Mouse (Mus musculus): ENCODE measurements around the gene Ctdspl.

The Ctdspl gene

GRCm38 (mm10) chr9:119028226-119029195 lies 102.3 kb downstream of the Ctdspl start:
- DNase-seq (ENCODE audit: low spot score) = no peak

DNA sequence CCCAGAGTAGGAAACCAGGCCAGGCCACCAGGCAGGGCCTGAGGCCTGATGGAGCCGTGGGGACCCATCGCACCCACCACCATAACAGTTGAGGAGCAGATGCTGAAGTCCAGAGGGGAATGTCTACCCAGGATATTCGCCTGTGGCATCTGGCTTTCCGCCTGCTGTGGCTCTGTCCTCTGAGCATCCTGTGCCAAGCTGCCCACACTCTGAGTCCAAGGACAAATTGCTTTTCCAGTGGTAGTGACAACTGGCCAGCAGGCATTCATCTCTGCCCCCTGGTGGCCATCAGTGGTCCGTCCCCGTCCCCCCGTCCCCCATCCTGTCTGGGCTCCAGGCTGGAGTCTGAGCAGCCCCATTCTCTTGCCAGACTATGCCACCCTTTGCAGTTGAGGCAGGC lies 103.3 kb downstream of the Ctdspl start:
- DNase-seq (ENCODE audit: low spot score) = no peak

GRCm38 (mm10) chr9:119031038-119031437 lies 104.8 kb downstream of the Ctdspl start:
- no peak for DNase-seq (ENCODE audit: low spot score)

- no peak for DNase-seq (ENCODE audit: low spot score)
Measured at GRCm38 (mm10) chr9:119031772-119032171, 105.5 kb downstream of the Ctdspl start.

DNA sequence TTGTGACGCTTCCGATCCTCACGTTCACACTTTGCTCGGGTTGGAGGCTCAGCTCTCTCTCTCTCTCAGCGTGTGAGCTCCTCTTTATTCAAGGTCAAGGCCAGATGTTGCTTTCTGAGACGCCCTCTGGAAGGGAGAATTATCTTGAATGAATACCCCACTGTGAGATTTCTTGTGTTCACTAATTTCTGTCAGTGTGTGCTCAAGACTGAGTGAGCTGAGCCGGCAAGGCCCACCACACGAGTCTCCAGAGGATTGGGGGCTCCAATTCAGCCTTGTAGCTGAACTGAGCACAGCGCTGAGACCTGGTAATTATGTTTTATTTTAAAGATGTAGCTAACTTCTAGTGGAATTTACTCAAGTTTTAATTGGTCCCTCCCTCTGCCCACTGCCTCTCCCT lies 106.3 kb downstream of the Ctdspl start:
- no peak for DNase-seq (ENCODE audit: low spot score)

- DNase-seq (ENCODE audit: low spot score) = no peak
Measured at GRCm38 (mm10) chr9:119033111-119033921, 107.1 kb downstream of the Ctdspl start.

GRCm38 (mm10) chr9:119034069-119034468 lies 107.8 kb downstream of the Ctdspl start:
- no peak for DNase-seq (ENCODE audit: low spot score)

- no peak for DNase-seq (ENCODE audit: low spot score)
Measured at GRCm38 (mm10) chr9:119034676-119035665, 108.7 kb downstream of the Ctdspl start.

DNA sequence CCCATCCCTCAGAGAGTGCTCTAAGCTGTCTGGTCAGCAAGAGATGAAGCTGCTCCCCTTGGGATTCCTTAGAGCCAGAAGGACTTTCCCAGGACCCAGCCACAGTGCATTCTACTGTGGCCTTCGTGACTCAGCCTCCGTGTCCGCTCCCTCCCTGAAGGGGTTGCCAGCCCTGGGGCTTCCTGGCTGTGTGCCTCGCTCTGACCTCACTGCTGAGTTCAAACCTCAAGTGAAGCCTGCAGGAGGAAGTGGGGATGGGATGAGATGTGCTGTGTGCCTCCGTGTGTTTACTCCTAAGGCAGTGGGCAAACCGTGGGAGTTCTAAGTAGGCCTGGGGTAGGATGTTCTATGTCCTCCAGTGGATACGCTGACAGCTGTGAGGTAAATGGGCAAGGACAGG lies 109.6 kb downstream of the Ctdspl start:
- DNase-seq (ENCODE audit: low spot score) = peak; percentile 11

GRCm38 (mm10) chr9:119037076-119037730 lies 111.0 kb downstream of the Ctdspl start:
- DNase-seq (ENCODE audit: low spot score) = no peak

- DNase-seq (ENCODE audit: low spot score) = no peak
Measured at GRCm38 (mm10) chr9:119038574-119038973, 112.3 kb downstream of the Ctdspl start.

- no peak for DNase-seq (ENCODE audit: low spot score)
Measured at GRCm38 (mm10) chr9:119040101-119040775, 114.0 kb downstream of the Ctdspl start.

DNA sequence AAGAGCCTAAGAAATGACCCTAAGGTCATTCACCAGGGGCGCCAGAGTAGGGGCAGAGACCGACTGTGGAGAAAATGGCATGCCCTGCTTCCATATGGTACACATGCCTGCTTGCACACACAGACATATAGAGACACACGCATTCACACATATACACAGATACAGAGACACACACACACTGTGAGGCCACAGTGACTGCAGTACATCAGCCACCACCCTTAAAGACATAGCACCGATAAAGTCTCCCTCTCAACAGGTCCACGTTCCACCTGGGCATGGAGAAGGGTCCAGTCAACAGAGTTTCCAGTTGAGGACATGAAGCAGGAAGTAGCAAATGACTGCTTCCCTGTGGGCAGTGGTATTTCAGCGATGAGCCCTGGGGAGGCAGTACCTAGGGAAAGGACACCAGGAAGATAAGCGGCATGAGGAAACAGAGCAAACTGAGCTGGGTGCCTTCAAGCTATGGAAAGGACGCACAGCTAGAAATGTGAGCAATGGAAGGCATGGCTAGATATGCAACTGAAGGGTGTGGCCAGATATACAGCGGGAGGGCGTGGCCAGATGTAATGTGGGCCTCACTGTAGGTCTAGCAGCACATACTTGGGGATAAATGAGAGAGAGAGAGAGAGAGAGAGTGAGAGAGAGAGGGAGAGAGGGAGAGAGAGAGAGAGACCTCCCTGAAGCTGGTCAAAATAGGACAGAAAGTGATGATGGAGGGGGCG lies 122.1 kb downstream of the Ctdspl start:
- no peak for DNase-seq (ENCODE audit: low spot score)

GRCm38 (mm10) chr9:119051158-119051557 lies 124.9 kb downstream of the Ctdspl start:
- DNase-seq (ENCODE audit: low spot score) = no peak

DNA sequence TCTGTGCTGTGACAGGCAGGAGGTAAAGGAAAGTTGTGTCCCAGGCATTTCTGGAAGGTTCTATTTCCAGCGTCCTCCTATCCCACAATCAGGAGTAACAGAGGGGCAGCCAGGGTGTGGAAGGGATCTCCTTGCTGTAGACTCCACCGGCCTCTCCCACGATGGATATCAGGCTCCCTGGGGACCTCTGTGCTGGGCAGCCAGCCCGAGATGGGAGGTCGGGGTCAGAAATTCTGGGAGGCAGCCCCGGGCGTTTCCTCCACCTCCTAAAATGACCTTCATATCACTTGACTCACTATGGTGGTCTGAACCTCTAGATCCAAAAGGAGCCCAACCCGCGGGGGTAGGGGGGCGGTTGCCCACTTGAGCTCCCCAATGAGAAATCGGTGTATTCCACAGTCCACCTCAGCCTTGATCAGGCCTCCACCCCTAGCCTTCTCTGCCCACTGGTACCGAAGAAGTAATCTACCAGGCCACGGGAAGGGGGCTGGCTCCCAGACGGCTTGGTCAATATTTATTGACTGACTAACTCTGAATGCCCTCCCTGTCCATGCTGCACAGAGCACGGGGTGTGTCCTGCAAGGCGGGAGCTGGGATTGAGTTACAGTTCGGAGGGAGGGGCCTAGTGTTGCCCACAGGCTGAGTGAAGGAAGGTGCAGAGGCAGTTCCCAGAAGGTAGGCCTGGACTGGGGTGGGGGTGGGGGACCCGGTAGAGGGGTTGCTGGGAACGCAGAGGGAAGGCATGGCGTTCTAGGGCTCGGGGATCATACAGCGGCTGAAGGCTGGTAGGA lies 126.1 kb downstream of the Ctdspl start, which contains the start of gene Vill:
Gene Vill (plus strand): TSS at position 625 of the 791 bp plus-strand sequence.
- peak; percentile 84 for DNase-seq (ENCODE audit: low spot score)

- no peak for DNase-seq (ENCODE audit: low spot score)
Measured at GRCm38 (mm10) chr9:119053964-119054576, 127.8 kb downstream of the Ctdspl start.

DNA sequence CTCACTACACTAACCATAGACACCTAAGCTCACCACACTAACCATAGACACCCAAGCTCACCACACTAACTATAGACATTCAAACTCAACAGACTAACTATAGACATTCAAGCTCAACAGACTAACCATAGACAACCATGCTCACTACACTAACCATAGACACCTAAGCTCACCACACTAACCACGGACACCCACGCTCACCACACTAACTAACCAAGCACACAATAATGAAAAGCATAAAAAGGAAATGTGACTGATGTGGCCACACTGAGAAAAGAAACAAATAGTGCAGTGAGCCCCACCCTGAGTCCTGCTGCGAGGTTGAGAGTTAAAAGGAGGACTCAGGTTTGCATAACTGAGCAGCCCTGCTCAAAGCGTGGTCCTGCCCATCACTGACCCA lies 129.1 kb downstream of the Ctdspl start:
- DNase-seq (ENCODE audit: low spot score) = no peak

- no peak for DNase-seq (ENCODE audit: low spot score)
Measured at GRCm38 (mm10) chr9:119058245-119058644, 132.0 kb downstream of the Ctdspl start.
